Mouse (Mus musculus): Measurements from ENCODE around the gene Ceacam20. TPM values are rescaled to one million over a fixed set of nuclear protein-coding genes. Genes with fewer than 3 reads are reported as not detected.

The Ceacam20 gene
- polyA plus RNA-seq, 1 experiment from 2014 or later = not detected

DNA sequence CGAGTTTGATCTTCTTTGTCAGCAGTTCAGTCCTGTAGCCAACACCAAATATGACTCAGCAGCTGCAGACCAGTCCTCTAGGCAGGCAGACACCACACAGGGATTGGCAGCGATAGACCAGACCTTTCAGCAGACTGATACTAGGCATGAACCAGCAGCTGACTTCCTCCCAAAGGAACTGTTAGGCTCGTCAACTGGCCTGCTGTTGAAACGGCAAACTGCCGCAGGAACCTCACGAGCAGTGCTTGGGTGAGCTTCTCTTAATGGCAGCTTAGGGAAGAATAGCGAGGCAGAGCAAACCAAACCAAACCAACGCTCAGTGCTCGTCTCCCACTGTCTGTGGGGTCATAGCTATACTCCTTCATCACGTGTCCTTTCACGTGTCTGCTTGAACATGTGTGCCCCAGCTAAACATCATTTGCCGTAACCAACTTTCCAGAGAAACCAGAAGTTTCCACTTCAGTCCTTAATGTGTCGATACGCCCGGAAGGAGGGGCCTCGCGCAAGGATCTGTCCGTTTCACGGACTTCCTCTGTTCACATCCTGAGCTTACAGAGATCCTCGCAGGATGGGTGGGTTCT is 30.0 kb upstream of the Ceacam20 start:
- Histone ChIP-seq H3K27ac (no peak overlapping the region), H3K27me3 (ENCODE audit: poor library complexity, severe bottlenecking) (peaks cover 15% of the 10 kb centered on the region), H3K4me3 (no peak overlapping the region), H3K9me3 (peaks cover 3% of the 10 kb centered on the region; the same call in 1 of the 2 replicates), H3K36me3 (replicated peaks) (no peaks in the 10 kb centered on the region), H3K4me1 (peaks cover 14% of the 10 kb centered on the region)
- no peak for DNase-seq (ENCODE audit: extremely low spot score, low spot score)
- 87% methylated on average over 20 of the region's 20 CpGs for WGBS

DNA sequence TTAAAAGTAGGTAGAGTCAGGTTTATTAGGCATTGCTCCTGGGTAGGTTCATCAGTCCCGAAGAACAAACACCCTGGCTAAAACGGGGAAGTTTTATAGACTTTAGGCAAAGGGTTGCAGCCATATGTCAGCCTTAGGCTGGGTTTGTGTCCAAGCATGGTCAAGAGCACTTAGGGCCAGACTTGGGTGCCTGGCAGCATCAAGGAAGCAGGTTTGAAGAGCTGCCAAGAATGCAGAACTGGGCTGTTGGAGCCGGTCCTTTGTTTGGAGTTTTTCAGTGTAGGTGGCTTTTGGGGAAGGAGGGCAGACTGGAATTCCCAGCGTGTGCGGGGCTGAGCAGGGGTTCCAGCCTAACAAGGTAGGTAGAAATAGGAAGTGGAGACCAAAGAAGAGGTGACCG is 29.3 kb upstream of the Ceacam20 start:
- Histone ChIP-seq H3K4me3 (no peak overlapping the region), H3K9me3 (peaks cover 3% of the 10 kb centered on the region; the same call in 1 of the 2 replicates), H3K4me1 (peaks cover 14% of the 10 kb centered on the region), H3K27ac (no peak overlapping the region), H3K27me3 (ENCODE audit: poor library complexity, severe bottlenecking) (peaks cover 15% of the 10 kb centered on the region), H3K36me3 (replicated peaks) (no peaks in the 10 kb centered on the region)
- WGBS = 92% methylated on average over 6 of the region's 6 CpGs
- DNase-seq (ENCODE audit: extremely low spot score, low spot score) = no peak

DNA sequence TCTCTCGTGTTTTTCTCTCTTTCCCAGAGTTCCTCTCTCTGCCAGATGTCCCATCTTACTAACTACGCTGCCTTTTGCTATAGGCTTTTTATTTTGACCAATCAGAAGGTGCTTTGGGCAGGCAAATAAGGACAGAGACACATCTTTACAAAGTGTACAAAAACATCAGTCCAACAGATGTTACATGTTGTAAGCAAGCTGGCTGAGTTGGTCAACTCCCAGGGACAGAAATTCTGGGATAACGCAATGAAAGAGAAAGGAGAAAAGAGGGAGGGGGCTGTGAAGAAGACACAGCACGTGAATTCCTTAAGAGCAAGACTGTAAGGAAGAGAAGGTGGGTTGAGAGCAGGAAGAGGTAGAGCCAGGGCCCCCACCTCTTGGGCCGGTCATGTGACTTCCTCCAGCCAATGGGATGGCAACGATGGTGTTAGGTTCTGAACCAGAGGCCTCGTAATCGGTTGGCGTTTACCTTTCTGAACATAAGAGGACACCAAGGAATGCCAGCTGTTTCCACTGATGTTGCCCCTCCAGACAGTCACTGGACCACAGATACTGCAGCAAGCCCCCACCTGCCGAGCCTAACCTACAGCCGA is 27.9 kb upstream of the Ceacam20 start:
- WGBS = 88% methylated on average over 11 of the region's 11 CpGs
- peaks cover 3% of the 10 kb centered on the region; the same call in 1 of the 2 replicates for H3K9me3 ChIP-seq
- no peaks in the 10 kb centered on the region for H3K36me3 ChIP-seq (replicated peaks)
- DNase-seq (ENCODE audit: extremely low spot score, low spot score) = no peak
- peaks cover 11% of the 10 kb centered on the region for H3K4me1 ChIP-seq
- H3K27ac ChIP-seq = no peak overlapping the region
- peaks cover 5% of the 10 kb centered on the region for H3K27me3 ChIP-seq (ENCODE audit: poor library complexity, severe bottlenecking)
- H3K4me3 ChIP-seq = no peak overlapping the region

DNA sequence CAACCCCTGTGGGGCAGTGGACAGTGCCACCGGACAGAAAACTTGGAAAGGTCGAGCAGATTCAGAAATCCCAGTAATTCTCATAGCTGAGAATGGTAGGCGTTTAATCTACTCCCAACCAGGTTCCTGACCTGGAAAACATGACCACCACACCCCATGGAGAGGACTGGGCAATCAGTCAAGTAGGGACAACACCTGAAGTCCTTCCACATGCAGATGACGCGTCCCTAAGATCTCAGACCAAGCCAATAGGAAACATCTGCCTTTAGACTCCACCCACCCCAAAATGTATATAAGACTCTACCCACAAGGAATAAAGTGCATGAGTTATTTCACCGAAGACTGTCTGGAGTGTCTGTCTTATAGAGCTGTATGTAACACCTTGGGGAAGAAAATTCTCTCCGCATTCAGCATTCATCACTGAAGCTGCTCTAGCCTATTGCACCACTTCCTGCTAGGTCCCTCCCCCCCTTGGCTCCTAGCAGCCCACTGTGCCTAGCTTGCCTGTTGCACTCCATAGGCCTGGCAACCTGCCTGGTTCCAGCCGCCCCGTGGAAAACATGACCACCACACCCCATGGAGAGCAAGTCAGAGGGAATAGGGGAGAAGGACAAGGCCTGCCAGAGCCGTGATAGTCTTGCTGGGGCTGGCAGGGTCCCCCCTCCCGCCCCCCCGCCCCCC is 25.5 kb upstream of the Ceacam20 start:
- no peak for DNase-seq (ENCODE audit: extremely low spot score, low spot score)
- WGBS = 71% methylated on average over 11 of the region's 12 CpGs
- H3K36me3 ChIP-seq (replicated peaks) = no peaks in the 10 kb centered on the region

DNA sequence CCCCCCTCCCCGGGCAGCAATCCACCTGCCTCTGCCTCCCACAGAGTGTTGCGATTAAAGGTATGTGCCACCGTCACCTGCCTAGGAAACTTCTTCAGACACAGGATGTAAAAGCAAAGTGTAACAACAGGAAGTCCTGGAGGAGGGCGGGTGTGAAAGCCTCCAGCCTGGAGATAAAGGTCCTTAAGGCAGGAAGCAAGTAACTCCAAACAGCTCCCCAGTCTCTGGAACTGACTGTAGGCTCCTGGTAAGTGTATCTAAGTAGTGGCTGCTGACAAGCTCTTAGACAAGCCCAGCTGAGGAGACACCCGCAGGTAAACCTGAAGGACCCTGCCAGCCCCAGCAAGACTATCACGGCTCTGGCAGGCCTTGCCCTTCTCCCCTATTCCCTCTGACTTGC is 25.0 kb upstream of the Ceacam20 start:
- Histone ChIP-seq H3K36me3 (replicated peaks) (no peaks in the 10 kb centered on the region), H3K9me3 (peaks cover 9% of the 10 kb centered on the region; the same call in 1 of the 2 replicates)
- no peak for DNase-seq (ENCODE audit: extremely low spot score, low spot score)

More for the DNA sequence above, 25.5 kb upstream of the Ceacam20 start:
- no peaks in the 10 kb centered on the region for H3K27me3 ChIP-seq (ENCODE audit: poor library complexity, severe bottlenecking)
- peaks cover 9% of the 10 kb centered on the region; the same call in 1 of the 2 replicates for H3K9me3 ChIP-seq
- no peak overlapping the region for H3K4me3 ChIP-seq
- H3K27ac ChIP-seq = no peak overlapping the region
- no peaks in the 10 kb centered on the region for H3K4me1 ChIP-seq

DNA sequence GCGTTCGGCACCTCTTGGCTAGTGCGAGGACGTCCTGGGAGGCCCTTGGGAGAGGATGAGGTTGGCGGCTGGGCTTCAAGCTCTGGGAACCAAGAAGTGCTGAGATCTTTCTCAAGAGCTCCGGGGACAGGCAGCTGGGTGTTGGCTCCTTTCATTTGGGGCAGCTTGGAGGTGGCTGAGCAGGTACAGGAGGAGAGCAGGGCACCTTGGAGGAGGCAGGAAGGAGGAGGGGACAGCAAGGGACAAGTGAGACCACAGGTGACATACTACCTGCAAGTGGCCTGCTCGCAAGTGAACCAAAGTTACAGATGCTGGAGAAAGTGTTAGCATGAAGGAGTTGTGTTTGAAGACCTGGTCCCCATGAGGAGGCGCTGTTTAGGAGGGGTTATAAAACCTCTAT is 20.5 kb upstream of the Ceacam20 start:
- H3K4me1 ChIP-seq = no peaks in the 10 kb centered on the region
- WGBS = 94% methylated on average over 8 of the region's 8 CpGs
- DNase-seq (ENCODE audit: extremely low spot score, low spot score) = no peak

More for the DNA sequence above, 25.0 kb upstream of the Ceacam20 start:
- WGBS = 54% methylated on average over 6 of the region's 6 CpGs
- Histone ChIP-seq H3K27me3 (ENCODE audit: poor library complexity, severe bottlenecking) (no peaks in the 10 kb centered on the region), H3K4me3 (no peak overlapping the region), H3K27ac (no peak overlapping the region), H3K4me1 (no peaks in the 10 kb centered on the region)

DNA sequence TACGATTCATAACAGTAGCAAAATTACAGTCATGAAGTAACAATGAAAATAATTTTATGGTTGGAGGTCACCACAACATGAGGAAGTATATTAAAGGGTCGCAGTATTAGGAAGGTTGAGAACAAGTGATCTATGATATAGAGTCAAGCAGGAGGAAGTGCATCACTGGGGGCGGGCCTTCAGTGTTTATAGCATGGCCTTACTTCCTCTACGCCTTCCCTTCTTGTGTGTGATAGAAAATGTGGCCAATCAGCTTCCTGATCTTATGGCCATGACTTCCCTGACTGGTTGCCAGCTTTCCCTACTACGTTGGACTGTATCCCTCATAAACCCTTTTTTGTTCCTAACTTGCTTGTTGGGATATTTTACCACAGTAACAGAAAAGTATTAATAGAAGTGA is 20.0 kb upstream of the Ceacam20 start:
- Histone ChIP-seq H3K36me3 (replicated peaks) (no peaks in the 10 kb centered on the region), H3K4me1 (no peaks in the 10 kb centered on the region), H3K4me3 (no peak overlapping the region), H3K9me3 (peaks cover 6% of the 10 kb centered on the region; the same call in 1 of the 2 replicates), H3K27ac (no peak overlapping the region), H3K27me3 (ENCODE audit: poor library complexity, severe bottlenecking) (no peaks in the 10 kb centered on the region)
- DNase-seq (ENCODE audit: extremely low spot score, low spot score) = no peak
- 94% methylated on average over 5 of the region's 5 CpGs for WGBS

More for the DNA sequence above, 20.5 kb upstream of the Ceacam20 start:
- Histone ChIP-seq H3K4me3 (no peak overlapping the region), H3K9me3 (peaks cover 6% of the 10 kb centered on the region; the same call in 1 of the 2 replicates), H3K27me3 (ENCODE audit: poor library complexity, severe bottlenecking) (no peaks in the 10 kb centered on the region), H3K36me3 (replicated peaks) (no peaks in the 10 kb centered on the region), H3K27ac (no peak overlapping the region)

DNA sequence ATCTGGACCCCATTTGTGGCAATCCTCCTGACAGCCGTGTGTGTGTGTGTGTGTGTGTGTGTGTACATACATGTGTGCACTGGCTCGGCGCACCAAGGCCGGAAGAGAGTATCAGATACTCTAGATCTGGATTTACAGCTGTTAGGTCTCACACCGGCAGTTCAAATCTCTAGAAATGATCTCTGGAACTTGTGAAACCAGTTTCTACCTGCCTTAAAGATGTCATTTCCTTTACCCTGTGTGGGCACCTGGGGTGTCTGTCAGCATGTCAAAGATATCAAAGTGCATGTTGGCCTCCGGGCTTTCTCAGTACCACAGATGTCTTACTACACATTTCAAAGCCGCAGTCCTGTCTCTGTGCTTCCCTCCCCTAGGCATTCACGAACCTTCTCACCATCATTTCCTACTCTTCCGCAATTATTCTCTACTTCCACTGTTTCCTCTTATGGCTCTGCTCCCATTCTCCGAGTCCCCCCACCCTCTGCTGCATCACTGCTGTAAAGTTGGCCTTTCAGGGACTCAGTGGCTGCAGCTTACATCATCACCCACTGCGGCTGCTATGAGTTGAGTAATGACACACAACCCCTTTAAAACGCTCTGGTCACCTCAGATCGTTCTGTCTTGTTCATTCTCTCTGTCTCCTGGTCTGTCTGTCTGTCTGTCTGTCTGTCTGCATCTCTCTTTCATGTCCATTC is 19.2 kb upstream of the Ceacam20 start:
- WGBS = 90% methylated on average over 13 of the region's 13 CpGs
- H3K36me3 ChIP-seq (replicated peaks) = no peaks in the 10 kb centered on the region
- H3K4me1 ChIP-seq = 0 out of 2 replicates have a peak, but pooled peaks cover 5% of the 10 kb centered on the region
- DNase-seq (ENCODE audit: extremely low spot score, low spot score) = no peak
- H3K9me3 ChIP-seq = peaks cover 9% of the 10 kb centered on the region; the same call in 1 of the 2 replicates
- no peaks in the 10 kb centered on the region for H3K27me3 ChIP-seq (ENCODE audit: poor library complexity, severe bottlenecking)
- no peak overlapping the region for H3K4me3 ChIP-seq
- H3K27ac ChIP-seq = no peak overlapping the region

DNA sequence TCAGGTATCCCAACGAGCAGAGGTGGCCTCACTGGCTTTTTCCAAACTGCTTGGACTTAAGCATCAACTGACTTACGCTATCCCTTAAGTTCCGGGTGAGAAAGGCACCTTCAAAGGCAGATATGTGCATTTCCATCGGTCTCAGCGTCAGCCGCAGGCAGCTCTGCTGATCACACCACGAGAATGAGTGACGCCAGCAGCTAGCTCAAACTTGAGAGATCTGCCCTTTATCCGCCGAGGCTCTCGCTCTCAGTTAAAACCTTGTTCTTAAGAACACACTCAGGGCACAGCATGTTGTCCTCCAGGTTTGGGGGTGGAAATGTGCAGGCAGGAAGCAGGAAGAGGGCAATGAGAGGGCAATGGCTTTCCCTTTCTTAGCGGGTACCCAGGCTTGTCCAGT is 16.3 kb upstream of the Ceacam20 start:
- Histone ChIP-seq H3K27me3 (ENCODE audit: poor library complexity, severe bottlenecking) (no peaks in the 10 kb centered on the region), H3K4me3 (no peak overlapping the region), H3K4me1 (peaks cover 22% of the 10 kb centered on the region), H3K27ac (no peak overlapping the region), H3K9me3 (peaks cover 5% of the 10 kb centered on the region; the same call in 1 of the 2 replicates), H3K36me3 (replicated peaks) (no peaks in the 10 kb centered on the region)
- no peak for DNase-seq (ENCODE audit: extremely low spot score, low spot score)
- WGBS = 77% methylated on average over 12 of the region's 12 CpGs

DNA sequence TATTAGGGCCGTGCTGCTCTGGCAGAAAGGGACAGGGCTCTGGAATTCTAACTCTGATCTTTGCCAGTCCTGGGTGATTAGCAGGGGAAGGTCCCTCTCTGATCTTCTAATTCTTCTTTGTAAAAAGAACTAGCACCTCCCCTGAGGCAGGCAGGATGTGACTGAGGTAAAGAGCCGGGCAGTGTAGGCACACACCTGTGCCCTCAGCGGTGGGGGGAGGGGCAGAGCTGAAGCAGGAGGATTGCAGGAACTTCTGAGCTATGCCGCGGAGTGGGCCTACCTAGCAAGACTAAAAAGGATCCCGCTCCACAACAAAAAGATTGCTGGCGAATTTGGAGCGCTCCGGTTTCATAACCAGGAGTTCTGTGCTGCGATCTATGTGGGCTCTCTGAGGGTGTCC is 15.2 kb upstream of the Ceacam20 start:
- 0 out of 2 replicates have a peak, but pooled peaks cover 3% of the 10 kb centered on the region for H3K9me3 ChIP-seq
- no peaks in the 10 kb centered on the region for H3K36me3 ChIP-seq (replicated peaks)
- no peak overlapping the region for H3K27ac ChIP-seq
- H3K4me1 ChIP-seq = peaks cover 22% of the 10 kb centered on the region
- DNase-seq (ENCODE audit: extremely low spot score, low spot score) = no peak
- no peaks in the 10 kb centered on the region for H3K27me3 ChIP-seq (ENCODE audit: poor library complexity, severe bottlenecking)
- H3K4me3 ChIP-seq = no peak overlapping the region
- 61% methylated on average over 10 of the region's 10 CpGs for WGBS

DNA sequence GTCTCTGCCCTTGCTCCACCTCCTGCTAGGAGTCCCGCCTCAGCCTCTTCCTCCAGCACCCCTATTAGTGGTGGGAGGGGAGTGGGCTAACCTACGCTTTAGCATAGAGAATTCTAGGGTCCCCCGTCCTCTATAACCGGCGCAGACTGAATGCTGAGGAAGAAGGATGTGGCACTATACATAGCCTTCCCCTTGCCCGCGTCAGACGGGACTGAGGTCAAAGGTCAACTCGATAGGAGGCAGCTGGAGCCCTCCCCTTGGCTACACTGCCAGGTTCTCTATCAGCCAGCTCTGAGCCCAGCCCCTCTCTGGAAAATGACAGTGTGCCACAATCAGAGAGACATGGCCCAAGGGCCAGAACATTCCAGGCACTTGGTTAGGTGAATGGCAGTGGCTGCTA is 14.6 kb upstream of the Ceacam20 start, which contains the start of gene Igsf23:
TSS of gene Igsf23 (minus strand) at position 168 of the 400 bp plus-strand sequence.
- 0 out of 2 replicates have a peak, but pooled peaks cover 3% of the 10 kb centered on the region for H3K9me3 ChIP-seq
- no peaks in the 10 kb centered on the region for H3K36me3 ChIP-seq (replicated peaks)
- H3K4me3 ChIP-seq = no peak within 1 kb of the TSS
- no peak for DNase-seq (ENCODE audit: extremely low spot score, low spot score)
- H3K4me1 ChIP-seq = peaks cover 22% of the 10 kb centered on the region
- whole genome bisulfite sequencing = 65% methylated on average over 9 of the region's 9 CpGs
- no peak within 1 kb of the TSS for H3K27ac ChIP-seq
- no peaks in the 10 kb centered on the region for H3K27me3 ChIP-seq (ENCODE audit: poor library complexity, severe bottlenecking)

DNA sequence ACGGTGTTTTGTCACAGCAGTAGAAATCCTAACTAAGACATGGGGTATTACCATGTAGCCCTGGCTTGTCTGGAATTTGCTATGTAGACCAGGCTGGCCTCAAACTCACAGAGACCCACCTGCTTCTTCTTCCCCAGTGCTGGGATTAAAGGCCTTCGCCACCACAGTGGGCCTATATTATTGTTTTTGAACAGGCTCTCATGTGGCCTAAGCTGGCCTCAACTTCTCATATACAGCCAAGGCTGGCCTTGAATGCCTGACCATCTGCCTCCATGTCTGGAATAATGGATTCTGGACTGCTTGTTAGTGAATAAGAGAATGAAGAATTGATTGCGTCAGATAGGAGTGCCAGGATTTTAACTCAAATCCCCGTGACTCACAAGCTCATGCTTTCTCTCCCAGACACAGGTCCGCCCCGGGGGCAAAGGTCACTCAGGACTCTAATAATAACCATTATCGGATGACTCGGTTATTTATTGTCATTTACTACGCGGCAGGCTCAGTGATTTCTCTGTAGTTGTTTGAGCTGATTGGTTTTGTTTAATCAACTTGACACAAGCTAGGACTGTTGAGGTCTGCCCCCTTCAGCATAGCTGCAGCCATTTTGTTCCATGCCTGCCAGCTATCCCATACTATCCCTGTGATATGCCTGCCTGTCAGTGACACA is 12.8 kb upstream of the Ceacam20 start:
- H3K27ac ChIP-seq = 0 out of 2 replicates have a peak overlapping the region, but pooled peaks have one; percentile 36
- H3K4me1 ChIP-seq = peaks cover 22% of the 10 kb centered on the region
- H3K36me3 ChIP-seq (replicated peaks) = no peaks in the 10 kb centered on the region
- no peak for DNase-seq (ENCODE audit: extremely low spot score, low spot score)
- no peak overlapping the region for H3K4me3 ChIP-seq
- no peaks in the 10 kb centered on the region for H3K27me3 ChIP-seq (ENCODE audit: poor library complexity, severe bottlenecking)
- H3K9me3 ChIP-seq = 0 out of 2 replicates have a peak, but pooled peaks cover 3% of the 10 kb centered on the region
- WGBS = 64% methylated on average over 10 of the region's 10 CpGs

All from forebrain, embryonic 10.5 days (tissue).